Mouse (Mus musculus) bone marrow macrophage, adult 2 months (primary cell): Measurements from ENCODE around the gene Il10rb.

Experiments used
- CTCF ChIP-seq: IDR thresholded peaks from 2 replicates; pipeline ENCODE4 v1.5.1; 2012; ENCODE audit warnings: low read depth, mild to moderate bottlenecking, low read length, moderate library complexity
- POLR2A ChIP-seq: IDR thresholded peaks from 2 replicates; pipeline ENCODE4 v1.6.1; 2012; ENCODE audit warnings: mild to moderate bottlenecking, low read depth, low read length, borderline replicate concordance

GRCm38 (mm10) chr16:91386419-91387120, 19.4 kb upstream of the Il10rb start:
- TF ChIP-seq CTCF (no peak), POLR2A (no peak)
